Mouse (Mus musculus) left cerebral cortex, postnatal 25 days (tissue): ENCODE measurements at regions not wholly inside any gene's neighbourhood (a gene's known extent, or its start where the extent isn't known, plus 50 kb on each side); places are given as distances from the start of the nearest gene placed in this dataset.

ENCODE experiments used
- DNase-seq, 2 experiments: peaks; one replicate each; pipeline ENCODE4 v3.0.0; 2022; ENCODE audit warnings: low spot score in 2 of 2, mixed read lengths in 1 of 2
- intact Hi-C: fragments of 180-260 bp; cut with DNase I; formaldehyde crosslinking; loops from one replicate; pipeline ENCODE4 v1.15.1; 2025

DNA sequence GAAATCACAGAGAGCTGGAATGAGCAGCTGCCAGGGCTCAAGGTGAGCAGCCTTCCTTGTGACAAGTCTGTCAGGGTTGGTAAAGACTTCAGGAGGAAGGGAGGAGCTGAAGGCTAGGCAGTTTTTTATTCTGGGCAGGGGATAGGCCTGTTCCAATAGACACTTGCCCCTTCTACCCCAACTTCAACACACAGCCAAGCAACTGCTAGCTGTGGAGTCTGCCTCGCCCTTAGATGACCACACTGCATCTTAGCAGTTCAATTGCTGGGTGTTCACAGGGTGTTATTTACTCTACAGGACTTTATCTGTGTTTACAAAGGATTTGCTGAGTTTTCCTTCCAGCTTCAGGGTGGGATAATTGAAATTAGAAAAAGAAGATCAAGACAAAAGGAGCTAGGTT, 128.2 kb upstream of the Marcks start:
- intact Hi-C loops: no loop called here
- no peak for DNase-seq

DNA sequence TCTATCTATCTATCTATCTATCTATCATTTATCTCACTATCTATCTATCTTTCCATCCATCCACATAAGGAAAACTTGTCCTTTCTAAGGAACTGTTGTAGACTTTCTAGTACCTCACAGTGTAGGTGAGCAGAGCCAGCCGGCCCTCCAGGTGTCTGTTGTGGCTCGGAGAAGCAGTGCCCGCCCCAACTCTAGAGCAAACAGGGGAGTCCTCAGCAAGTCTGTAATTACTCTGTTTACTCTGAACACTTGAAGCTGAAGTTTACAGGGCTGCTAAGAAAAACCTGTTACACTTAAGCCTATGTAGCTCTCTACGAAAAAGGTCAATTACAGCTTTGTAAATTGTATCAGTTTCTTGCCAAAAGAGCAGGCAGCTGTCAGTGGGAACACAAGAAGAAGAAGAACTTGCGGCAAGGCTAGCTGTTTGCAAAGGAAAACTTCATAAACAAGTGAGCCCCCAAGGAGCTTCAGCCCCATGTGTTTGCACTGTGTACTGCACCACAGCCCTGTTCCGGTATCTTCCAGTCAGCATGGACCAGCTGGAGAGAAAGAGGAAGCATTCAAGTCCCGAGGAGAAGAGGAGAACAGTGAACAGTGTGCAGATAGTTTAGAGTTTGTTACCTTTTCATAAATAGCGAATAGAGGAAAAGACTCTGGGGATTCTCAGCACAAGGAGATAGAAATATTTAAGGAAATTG, 122.2 kb upstream of the Marcks start:
- DNase-seq: peak in 1 of 2 experiments; percentile 48
- intact Hi-C loops: no loop called here

- intact Hi-C loops: no loop called here
Measured at GRCm38 (mm10) chr10:37259186-37259585, 120.5 kb upstream of the Marcks start.

DNA sequence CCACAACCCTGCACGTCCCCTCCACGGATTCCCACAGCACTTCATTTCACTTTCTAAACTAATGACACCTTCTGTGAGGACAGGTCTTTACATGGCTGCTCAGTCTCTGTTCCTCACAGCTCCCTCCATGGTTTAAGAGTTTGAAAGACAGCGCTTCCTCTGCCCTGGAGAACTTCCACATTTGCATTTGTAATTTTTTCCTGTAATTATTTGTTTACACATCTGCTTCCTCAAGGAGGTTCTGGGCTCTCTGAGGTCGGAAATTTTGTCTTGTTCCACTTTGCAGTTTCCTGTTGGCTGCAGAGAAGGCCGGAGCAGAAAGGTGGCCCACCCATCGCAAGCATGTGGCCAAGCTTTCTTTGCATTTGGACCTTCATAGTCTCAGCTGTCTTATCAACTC, 118.8 kb upstream of the Marcks start:
- DNase-seq: no peak
- intact Hi-C loops: no loop called here

More at GRCm38 (mm10) chr10:37259186-37259585, 120.5 kb upstream of the Marcks start:
- no peak for DNase-seq

DNA sequence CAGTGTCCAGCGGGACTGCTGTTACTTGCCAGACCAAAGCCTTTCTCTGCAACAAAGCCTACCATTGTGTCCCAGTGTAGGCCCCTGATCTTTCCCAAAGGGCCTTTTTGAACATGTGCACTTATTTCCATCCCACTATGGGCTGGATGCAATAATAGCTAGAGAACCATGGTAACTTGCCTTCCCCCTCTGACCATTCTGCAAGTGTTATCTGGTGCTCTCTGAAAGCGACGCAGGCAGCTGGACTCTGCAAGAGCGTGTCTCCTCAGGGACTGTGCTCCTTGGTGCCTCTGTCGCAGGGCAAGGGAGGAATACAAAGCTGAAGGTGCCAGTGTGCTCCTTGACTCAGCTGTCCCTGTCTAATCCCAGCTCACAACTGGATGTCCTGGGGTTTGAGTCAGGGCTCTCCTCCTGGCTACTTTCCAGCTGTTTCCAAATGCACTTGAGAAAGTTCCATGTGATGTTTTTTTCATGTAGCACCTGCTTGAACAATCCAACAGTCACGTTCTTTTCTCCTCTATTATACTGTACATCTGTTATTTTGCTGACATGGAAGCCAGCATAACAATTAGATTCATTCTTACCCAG, 112.3 kb upstream of the Marcks start:
- DNase-seq: no peak
- intact Hi-C loops: no loop called here

GRCm38 (mm10) chr10:37250157-37250556, 111.4 kb upstream of the Marcks start:
- peak in 1 of 2 experiments; percentile 24 for DNase-seq
- intact Hi-C loops: no loop called here

- intact Hi-C loops: no loop called here
- no peak for DNase-seq
Measured at GRCm38 (mm10) chr10:37249511-37249910, 110.8 kb upstream of the Marcks start.

GRCm38 (mm10) chr10:37247121-37247520, 108.4 kb upstream of the Marcks start:
- intact Hi-C loops: no loop called here
- DNase-seq: no peak

GRCm38 (mm10) chr10:37243136-37243535, 104.4 kb upstream of the Marcks start:
- intact Hi-C loops: no loop called here
- DNase-seq: no peak

DNA sequence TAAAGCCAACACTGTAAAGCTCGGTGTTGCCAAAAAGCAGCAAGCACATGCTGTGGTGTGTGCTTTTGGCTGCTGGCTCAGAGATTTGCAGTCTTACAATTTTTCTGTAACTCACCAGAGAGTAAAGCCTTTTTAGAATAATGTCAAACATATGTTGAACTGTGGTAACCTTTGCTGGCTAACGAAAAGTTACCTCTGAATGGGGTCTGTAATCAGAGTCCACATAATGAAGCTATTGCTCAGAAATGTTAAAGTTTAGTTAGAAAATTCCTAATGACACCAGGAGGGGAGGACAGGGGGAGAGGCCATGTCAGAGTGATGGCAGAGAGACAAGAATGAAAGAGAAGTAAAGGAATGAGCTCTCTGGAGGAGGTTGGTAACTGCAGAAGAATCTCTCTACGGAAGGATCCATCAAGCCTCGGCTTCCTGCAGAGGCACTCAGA, 103.1 kb upstream of the Marcks start:
- DNase-seq: no peak
- intact Hi-C loops: no loop called here

DNA sequence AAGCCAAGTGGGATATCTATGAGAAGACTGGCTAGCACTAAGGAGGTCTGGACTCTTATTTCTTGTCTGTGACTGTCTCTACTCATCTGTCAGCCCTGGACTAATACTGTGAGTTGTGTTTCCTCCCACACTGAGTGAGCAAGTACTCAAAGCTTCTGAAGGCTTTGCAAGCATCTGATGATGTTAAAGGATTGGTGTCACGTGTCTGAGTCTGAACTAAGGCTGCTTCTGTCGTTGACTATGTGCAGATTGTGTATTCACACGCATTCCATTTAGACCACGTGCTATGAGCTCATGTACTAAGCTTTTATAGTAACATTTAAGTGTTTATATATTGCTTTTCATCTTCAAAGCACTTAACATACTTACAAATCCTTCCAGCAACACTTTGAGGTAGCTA, 101.9 kb upstream of the Marcks start:
- intact Hi-C loops: no loop called here
- peak in 1 of 2 experiments; percentile 28 for DNase-seq

DNA sequence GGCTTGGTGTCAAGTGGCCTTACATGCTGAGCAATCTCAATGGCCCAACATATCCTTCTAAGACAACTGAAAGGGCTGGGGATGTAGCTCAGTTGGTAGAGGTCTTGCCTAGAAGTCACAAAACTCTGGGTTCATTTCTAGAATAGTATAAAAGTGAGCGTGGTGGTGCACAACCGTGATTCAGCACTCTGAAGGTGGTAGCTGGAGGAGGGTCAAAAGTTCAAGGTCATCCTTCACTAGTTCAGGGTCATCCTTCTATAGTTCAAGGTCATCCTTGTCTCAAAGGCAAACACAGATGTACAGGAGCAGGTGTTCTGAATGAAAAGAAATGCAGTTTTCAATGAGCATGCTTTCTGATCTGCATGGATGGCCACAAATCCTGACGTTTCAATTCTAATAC, 101.5 kb upstream of the Marcks start:
- intact Hi-C loops: no loop called here
- no peak for DNase-seq

GRCm38 (mm10) chr10:37236001-37236822, 97.5 kb upstream of the Marcks start:
- no peak for DNase-seq
- intact Hi-C loops: no loop called here

DNA sequence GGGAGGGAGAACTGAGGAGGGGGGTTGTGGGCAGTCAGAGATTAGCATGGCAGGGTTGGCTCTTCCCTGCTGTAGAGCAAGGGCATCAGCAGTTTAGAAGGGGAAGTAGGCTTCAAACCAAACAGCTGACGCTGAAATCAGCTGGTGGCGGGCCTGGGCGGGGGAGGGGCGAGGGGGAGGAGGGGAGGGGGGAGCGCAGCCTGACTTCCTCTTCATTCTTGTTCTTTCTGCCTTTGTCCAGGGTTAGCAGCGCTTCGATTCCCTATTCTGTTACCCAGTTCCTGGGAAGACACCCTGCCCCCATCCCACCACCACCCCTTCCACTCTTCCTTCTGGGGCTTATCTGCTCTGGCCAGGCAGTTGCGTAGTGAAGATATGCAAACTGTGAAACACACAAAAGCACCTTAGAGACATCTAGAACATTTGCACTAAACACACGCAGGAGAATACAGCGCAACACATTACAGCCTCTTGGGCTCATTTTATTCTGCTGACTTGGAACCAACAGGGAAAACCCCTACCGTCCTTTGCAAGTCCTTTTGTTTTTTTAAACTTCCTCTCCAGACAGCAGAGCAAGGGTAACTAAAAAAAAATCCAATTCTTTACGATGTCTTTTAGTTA, 93.3 kb upstream of the Marcks start:
- intact Hi-C loops: loop anchor here (1.0 kb wide), 1 partner anchor 94 kb away; the partner anchor contains the start of gene Marcks
- peak; percentile 17 to 40 for DNase-seq

- no peak for DNase-seq
Measured at GRCm38 (mm10) chr10:37231159-37231558, 92.4 kb upstream of the Marcks start.

GRCm38 (mm10) chr10:37227889-37228288, 89.2 kb upstream of the Marcks start:
- intact Hi-C loops: no loop called here

More at GRCm38 (mm10) chr10:37231159-37231558, 92.4 kb upstream of the Marcks start:
- intact Hi-C loops: no loop called here

GRCm38 (mm10) chr10:37221730-37222129, 83.0 kb upstream of the Marcks start:
- DNase-seq: no peak
- intact Hi-C loops: no loop called here

More at GRCm38 (mm10) chr10:37227889-37228288, 89.2 kb upstream of the Marcks start:
- DNase-seq: no peak

DNA sequence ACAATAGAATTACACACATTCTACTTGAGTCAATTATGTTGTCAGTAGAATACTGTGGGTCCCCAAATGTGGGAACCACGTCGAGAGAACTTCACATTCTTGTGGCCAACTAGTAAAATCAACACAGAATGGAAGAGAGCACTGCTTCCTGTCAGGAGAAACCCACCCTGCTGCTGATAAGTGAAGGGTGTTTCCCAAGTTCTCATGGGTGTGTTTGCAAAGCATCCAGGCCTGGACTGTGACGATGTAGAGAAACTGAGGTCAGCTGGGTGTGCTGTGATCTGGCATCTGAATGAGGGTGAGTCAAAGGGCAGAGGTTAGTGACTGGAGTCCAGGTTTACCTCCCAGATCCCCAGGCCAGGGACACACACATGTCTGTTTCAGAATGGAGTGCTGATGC, 81.7 kb upstream of the Marcks start:
- intact Hi-C loops: no loop called here
- DNase-seq: no peak

GRCm38 (mm10) chr10:37219936-37220335, 81.2 kb upstream of the Marcks start:
- intact Hi-C loops: no loop called here
- no peak for DNase-seq

- intact Hi-C loops: no loop called here
- DNase-seq: no peak
Measured at GRCm38 (mm10) chr10:37219381-37219780, 80.7 kb upstream of the Marcks start.
